Mouse (Mus musculus) neural tube, embryonic 14.5 days (tissue): Measurements from ENCODE around the gene Fam124a. TPM values are rescaled to one million over a fixed set of nuclear protein-coding genes. Genes with fewer than 3 reads are reported as not detected.
A peak's percentile ranks its signal among the peaks of the same experiment; 100 is the strongest.

ENCODE experiments used
- ATAC-seq: fragments of 200-750 bp; cut with Nextera tagmentation; 2 replicates; pipeline ENCODE4 v1.8.0; 2017; ENCODE audit warnings: low read depth, mild to moderate bottlenecking, moderate TSS enrichment, moderate library complexity
- H3K27ac ChIP-seq: fragments of 300-500 bp; sonication (generic); 2 replicates; pipeline ENCODE4 v1.5.1; 2014; ENCODE audit warnings: low read depth, mild to moderate bottlenecking, control low read depth, low read length, moderate library complexity, mixed read lengths
- H3K27me3 ChIP-seq: fragments of 300-500 bp; sonication (generic); 2 replicates; pipeline ENCODE4 v1.6.1; 2014; ENCODE audit warnings: low read length; ENCODE audit not compliant: control insufficient read depth, insufficient read depth
- H3K36me3 ChIP-seq: fragments of 300-500 bp; sonication (generic); 2 replicates; pipeline ENCODE4 v1.6.1; 2014; ENCODE audit warnings: low read length, mixed read lengths; ENCODE audit not compliant: control insufficient read depth, insufficient read depth
- H3K4me1 ChIP-seq: fragments of 300-500 bp; sonication (generic); 2 replicates; pipeline ENCODE4 v1.6.1; 2014; ENCODE audit warnings: low read length; ENCODE audit not compliant: control insufficient read depth, insufficient read depth
- H3K4me2 ChIP-seq: fragments of 300-500 bp; sonication (generic); 2 replicates; pipeline ENCODE4 v1.6.1; 2014; ENCODE audit warnings: mild to moderate bottlenecking, low read depth, low read length, control low read depth
- H3K4me3 ChIP-seq: fragments of 300-500 bp; sonication (generic); 2 replicates; pipeline ENCODE4 v1.5.1; 2014; ENCODE audit warnings: low read depth, low read length, control low read depth, mixed read lengths
- H3K9ac ChIP-seq: fragments of 300-500 bp; sonication (generic); replicated peaks from 2 replicates; pipeline ENCODE4 v1.6.1; 2014; ENCODE audit warnings: low read depth, mild to moderate bottlenecking, control low read depth, low read length, mixed read lengths
- H3K9me3 ChIP-seq: fragments of 300-500 bp; sonication (generic); 2 replicates; pipeline ENCODE4 v1.6.1; 2016; ENCODE audit warnings: low read length; ENCODE audit not compliant: control insufficient read depth
- WGBS: fragments of 180-500 bp; shearing (Covaris S2); extraction: QIAGEN DNeasy Blood & Tissue Kit; methylation state at CpG from one replicate; pipeline ENCODE4 v1.1.7; 2014; 5-methylcytosine and 5-hydroxymethylcytosine counted together
- polyA plus RNA-seq: library from polyadenylated mRNA; unstranded; fragments of >200 nt; fragmentation: Nextera tagmentation; extraction: Ambion mirVana; gene quantifications from 2 replicates; pipeline ENCODE4 v1.2.1, GENCODE M21; 2014

The Fam124a gene
- polyA plus RNA-seq, 1 experiment from 2014 or later = 52.4 TPM

DNA sequence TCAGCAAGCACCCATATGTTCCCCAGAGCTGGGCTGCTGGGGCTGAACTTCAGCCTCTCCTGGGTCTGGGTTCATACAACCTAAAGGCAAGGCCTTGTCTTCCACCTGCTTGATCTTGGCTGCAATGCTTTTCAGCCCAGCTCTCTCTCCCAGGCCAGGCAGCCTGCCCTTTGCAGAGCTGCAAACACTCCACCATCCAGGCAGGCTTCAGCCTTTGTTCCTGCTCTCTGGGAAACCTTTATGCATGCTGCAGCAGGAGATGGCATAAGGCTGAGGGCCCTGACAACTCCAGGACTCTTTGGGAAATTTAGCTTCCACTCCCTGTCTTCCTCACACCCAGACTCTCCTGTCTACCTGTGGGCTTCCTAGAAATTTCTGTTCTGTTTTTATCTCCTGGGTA lies 29.1 kb downstream of the Fam124a start:
- Histone ChIP-seq H3K4me1 (peaks cover 6% of the 10 kb centered on the region; the same call in 1 of the 2 replicates), H3K36me3 (no peaks in the 10 kb centered on the region), H3K9ac (no peak overlapping the region), H3K27me3 (no peaks in the 10 kb centered on the region), H3K9me3 (no peaks in the 10 kb centered on the region), H3K4me2 (no peak overlapping the region), H3K4me3 (no peak overlapping the region), H3K27ac (peak overlapping the region; percentile 44)
- ATAC-seq = no peak

DNA sequence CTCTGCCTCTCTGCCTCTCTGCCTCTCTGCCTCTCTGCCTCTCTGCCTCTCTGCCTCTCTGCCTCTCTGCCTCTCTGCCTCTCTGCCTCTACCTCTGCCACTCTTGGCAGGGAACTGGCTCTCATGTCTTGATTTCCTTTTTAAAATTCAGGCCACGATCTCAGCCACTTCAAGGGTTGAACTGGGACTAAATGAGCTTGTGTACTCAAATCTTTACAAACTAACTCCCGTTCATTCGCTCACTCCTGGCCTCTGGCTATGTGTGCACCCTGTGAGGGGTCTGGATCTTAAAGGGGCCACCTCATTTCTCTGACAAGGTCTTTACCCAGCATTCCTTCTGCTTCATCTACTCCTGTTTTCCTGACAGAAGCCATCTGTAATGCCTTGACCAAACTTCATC lies 29.8 kb downstream of the Fam124a start:
- ATAC-seq = peak; percentile 73; the same call in 1 of the 2 replicates
- H3K4me1 ChIP-seq = peaks cover 6% of the 10 kb centered on the region; the same call in 1 of the 2 replicates
- no peak overlapping the region for H3K4me2 ChIP-seq
- no peaks in the 10 kb centered on the region for H3K9me3 ChIP-seq
- WGBS = 17% methylated on average over 3 of the region's 3 CpGs
- H3K27me3 ChIP-seq = no peaks in the 10 kb centered on the region
- H3K4me3 ChIP-seq = no peak overlapping the region
- H3K36me3 ChIP-seq = no peaks in the 10 kb centered on the region
- no peak overlapping the region for H3K9ac ChIP-seq
- H3K27ac ChIP-seq = peak overlapping the region; percentile 44

DNA sequence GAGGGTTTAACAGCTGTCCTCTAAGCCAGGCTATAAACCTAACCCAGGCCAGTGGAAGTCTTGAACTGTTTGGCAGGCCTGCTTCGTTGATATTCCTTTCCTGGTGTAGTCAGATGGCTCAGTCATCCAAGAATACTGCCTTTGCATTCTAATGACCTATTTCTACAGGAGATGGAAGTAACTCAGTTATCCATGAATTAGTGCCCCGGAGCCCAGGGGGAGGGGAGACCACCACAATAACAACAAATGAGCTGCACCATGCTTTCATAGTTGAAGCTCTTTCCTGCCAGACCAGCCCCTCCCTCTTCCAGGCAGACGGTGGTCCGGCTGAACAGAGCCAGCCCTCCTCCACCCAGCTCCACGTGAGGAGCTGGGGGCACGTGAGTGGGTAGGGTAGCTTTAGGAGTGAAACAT lies 44.6 kb downstream of the Fam124a start:
- ATAC-seq = peak; percentile 54; the same call in 1 of the 2 replicates
- no peak overlapping the region for H3K27ac ChIP-seq
- no peak overlapping the region for H3K4me2 ChIP-seq
- no peak overlapping the region for H3K9ac ChIP-seq
- H3K9me3 ChIP-seq = no peaks in the 10 kb centered on the region
- H3K27me3 ChIP-seq = no peaks in the 10 kb centered on the region
- no peaks in the 10 kb centered on the region for H3K4me1 ChIP-seq
- H3K36me3 ChIP-seq = no peaks in the 10 kb centered on the region
- no peak overlapping the region for H3K4me3 ChIP-seq
- WGBS = 32% methylated on average over 6 of the region's 6 CpGs

DNA sequence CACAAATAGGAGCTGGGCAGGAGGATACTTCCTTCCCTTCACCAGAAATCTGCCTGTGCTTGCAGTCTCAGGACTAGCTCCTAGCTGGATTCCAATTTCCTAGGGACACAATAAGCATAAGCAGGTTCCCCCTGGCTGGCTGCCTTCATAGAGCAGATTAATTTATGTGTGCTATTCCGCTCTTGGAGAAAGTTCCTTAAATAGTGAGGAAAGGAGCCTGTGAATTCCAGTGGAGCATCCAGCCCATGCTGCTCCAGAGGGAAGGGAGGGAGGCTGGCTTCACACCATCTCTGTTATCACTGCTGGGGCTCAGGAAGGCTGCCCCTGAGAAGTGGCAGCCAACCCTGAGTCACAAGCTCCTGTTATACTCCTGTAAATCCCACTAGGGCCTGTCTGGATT lies 46.7 kb downstream of the Fam124a start:
- 0 out of 2 replicates have a peak, but pooled peaks have one; percentile 16 for ATAC-seq
- Histone ChIP-seq H3K27ac (peak overlapping the region; percentile 58), H3K4me3 (no peak overlapping the region), H3K4me2 (no peak overlapping the region), H3K27me3 (no peaks in the 10 kb centered on the region), H3K9ac (no peak overlapping the region), H3K4me1 (no peaks in the 10 kb centered on the region), H3K36me3 (no peaks in the 10 kb centered on the region), H3K9me3 (no peaks in the 10 kb centered on the region)
- WGBS = 40% methylated on average over 1 of the region's 1 CpGs

DNA sequence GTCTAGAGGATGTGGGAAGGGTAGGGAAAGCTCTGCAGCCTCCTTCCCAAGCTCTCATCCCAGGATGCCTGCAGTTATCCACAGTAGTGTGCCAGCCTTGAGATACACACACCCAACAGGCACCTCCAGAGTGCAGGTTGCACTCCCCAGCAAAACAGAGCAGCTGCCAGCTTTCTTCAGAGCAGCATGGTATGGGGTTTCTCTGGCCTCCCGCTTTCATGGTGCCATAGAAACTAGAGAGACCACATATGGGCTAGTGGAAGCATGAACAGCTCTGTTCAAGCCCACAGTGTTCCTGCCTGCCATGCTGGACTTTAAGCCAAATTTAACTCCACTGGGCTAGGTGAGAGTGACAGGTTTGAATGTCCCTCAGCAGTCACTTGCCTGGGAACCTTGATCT lies 47.3 kb downstream of the Fam124a start:
- Histone ChIP-seq H3K27ac (no peak overlapping the region), H3K4me1 (no peaks in the 10 kb centered on the region), H3K9ac (no peak overlapping the region), H3K4me3 (no peak overlapping the region), H3K4me2 (no peak overlapping the region), H3K27me3 (no peaks in the 10 kb centered on the region), H3K36me3 (no peaks in the 10 kb centered on the region), H3K9me3 (no peaks in the 10 kb centered on the region)
- no peak for ATAC-seq
- 81% methylated on average over 1 of the region's 1 CpGs for WGBS

GRCm38 (mm10) chr14:62607791-62608196 lies 52.3 kb downstream of the Fam124a start:
- ATAC-seq = peak; percentile 81; the same call in 1 of the 2 replicates
- no peak overlapping the region for H3K27ac ChIP-seq
- no peaks in the 10 kb centered on the region for H3K27me3 ChIP-seq
- H3K4me3 ChIP-seq = no peak overlapping the region
- H3K9me3 ChIP-seq = no peaks in the 10 kb centered on the region
- WGBS = 58% methylated on average over 8 of the region's 8 CpGs
- no peak overlapping the region for H3K4me2 ChIP-seq
- no peaks in the 10 kb centered on the region for H3K4me1 ChIP-seq
- no peaks in the 10 kb centered on the region for H3K36me3 ChIP-seq
- no peak overlapping the region for H3K9ac ChIP-seq

DNA sequence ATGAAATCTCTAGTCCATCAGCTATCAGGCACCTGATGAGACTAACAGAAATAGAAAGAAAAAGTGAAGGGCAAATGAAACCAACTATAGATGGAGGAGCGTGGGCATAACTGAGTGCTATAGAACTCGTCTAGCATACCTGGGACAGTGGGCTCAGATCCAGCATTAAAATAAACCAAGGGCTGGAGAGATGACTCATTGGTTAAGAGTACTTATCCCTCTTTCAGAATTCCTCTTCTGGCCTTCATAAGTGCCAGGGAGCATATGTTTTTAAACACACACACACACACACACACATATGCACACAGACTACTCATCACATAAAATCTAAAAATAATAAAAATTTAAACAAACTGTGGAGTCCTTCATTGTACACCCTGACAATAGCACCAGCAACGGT lies 54.4 kb downstream of the Fam124a start:
- no peak overlapping the region for H3K4me3 ChIP-seq
- no peaks in the 10 kb centered on the region for H3K9me3 ChIP-seq
- H3K4me1 ChIP-seq = no peaks in the 10 kb centered on the region
- H3K27me3 ChIP-seq = no peaks in the 10 kb centered on the region
- no peak for ATAC-seq
- H3K9ac ChIP-seq = no peak overlapping the region
- no peaks in the 10 kb centered on the region for H3K36me3 ChIP-seq
- no peak overlapping the region for H3K27ac ChIP-seq
- 91% methylated on average over 3 of the region's 3 CpGs for WGBS
- H3K4me2 ChIP-seq = no peak overlapping the region

DNA sequence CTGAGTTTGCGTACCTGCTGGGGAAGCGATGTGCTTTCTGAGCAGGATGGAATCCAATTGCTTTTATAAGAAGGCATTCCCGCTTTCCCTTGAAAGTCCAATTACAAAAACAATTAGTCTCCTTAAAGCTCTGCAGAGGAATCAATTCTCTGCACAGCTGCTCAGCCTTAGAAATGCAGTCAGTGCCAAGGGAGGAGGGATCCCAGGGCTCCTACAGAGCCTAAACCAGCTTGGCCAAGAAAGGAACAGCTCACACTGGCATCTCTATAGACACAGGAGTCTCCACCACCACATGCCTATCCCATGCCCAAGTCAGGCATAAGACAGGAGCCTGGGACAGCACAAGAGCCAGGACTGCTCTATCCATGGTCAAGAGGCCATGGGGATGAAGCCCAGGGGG lies 66.9 kb downstream of the Fam124a start:
- H3K9me3 ChIP-seq = no peaks in the 10 kb centered on the region
- H3K4me2 ChIP-seq = no peak overlapping the region
- H3K36me3 ChIP-seq = no peaks in the 10 kb centered on the region
- H3K4me1 ChIP-seq = no peaks in the 10 kb centered on the region
- 52% methylated on average over 3 of the region's 3 CpGs for WGBS
- H3K9ac ChIP-seq = no peak overlapping the region
- H3K4me3 ChIP-seq = no peak overlapping the region
- ATAC-seq = peak; percentile 61; the same call in 1 of the 2 replicates
- H3K27ac ChIP-seq = peak overlapping the region; percentile 50; the same call in 1 of the 2 replicates
- H3K27me3 ChIP-seq = no peaks in the 10 kb centered on the region

GRCm38 (mm10) chr14:62627951-62628350 lies 72.4 kb downstream of the Fam124a start:
- H3K9me3 ChIP-seq = no peaks in the 10 kb centered on the region; the same call in 1 of the 2 replicates
- 93% methylated on average over 5 of the region's 5 CpGs for WGBS

More at GRCm38 (mm10) chr14:62627951-62628350, 72.4 kb downstream of the Fam124a start:
- H3K27me3 ChIP-seq = no peaks in the 10 kb centered on the region
- no peak for ATAC-seq
- H3K4me3 ChIP-seq = no peak overlapping the region
- no peaks in the 10 kb centered on the region for H3K36me3 ChIP-seq
- H3K4me2 ChIP-seq = no peak overlapping the region
- no peak overlapping the region for H3K27ac ChIP-seq
- no peak overlapping the region for H3K9ac ChIP-seq
- H3K4me1 ChIP-seq = no peaks in the 10 kb centered on the region
